Mouse (Mus musculus): ENCODE measurements around the gene Pidd1.
A peak's percentile ranks its signal among the peaks of the same experiment; 100 is the strongest.

Pidd1 gene

DNA sequence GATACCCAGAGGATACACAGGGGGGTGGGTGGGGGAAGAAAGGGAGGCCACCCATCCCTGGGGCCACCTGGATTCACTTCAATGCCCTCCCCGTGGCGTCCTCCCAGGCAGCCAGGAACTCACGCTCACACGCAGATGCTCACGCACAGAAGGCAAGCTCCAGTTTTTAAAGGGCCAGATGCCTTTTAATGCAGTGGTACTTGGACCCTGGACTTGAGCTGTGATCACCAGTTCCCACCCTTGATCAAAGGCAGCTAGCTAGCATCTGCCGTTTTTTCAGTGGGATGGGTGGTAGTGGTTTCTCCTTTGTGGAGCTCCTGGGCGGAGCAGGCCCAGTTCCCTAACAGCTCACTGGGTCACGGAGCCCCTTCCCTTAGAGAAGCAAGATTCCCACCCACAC, 9.4 kb downstream of the Pidd1 start:
- peak; percentile 77 for DNase-seq

DNA sequence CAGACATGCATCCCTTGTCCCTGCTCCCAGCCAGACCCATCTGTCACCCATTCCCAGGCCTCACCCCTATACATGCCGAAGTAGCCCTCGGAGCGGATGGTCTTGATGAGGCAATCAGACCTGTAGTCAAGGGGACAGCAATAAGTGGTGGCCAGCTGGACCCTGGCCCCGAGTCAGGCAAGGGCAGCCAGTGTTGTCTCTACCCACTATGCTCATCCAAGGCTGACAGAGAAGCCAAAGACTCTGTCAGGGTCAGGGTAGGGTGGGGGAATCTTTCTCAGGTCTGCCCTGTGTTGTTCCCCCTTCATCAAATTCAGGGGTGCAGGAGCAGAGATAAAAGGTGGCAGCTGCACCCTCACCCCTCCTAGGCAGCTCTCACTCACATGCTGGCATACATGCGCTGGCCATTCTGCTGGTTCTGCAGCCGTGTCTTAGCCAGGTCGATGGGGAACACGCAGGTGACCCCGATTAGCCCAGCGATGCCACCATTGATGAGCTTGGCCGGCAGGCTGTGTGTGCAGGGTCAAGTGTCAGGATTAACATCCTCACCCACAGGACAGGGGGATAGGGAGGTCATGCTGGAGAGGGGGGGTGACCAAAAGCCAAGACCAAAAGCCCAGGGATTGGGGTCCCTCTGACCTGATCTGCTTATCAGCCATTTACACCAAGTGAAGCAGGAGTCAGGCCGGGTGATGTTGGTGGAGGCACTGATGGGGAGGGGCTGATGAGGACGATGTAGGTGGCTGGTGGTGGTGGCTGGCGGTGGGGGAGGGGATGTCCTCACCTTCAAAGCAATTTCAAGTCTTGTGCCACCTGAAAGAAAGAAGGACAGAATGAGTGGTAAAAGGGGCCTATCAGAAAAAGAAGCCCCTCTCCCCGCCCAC, 10.1 kb downstream of the Pidd1 start:
- DNase-seq: no peak

DNA sequence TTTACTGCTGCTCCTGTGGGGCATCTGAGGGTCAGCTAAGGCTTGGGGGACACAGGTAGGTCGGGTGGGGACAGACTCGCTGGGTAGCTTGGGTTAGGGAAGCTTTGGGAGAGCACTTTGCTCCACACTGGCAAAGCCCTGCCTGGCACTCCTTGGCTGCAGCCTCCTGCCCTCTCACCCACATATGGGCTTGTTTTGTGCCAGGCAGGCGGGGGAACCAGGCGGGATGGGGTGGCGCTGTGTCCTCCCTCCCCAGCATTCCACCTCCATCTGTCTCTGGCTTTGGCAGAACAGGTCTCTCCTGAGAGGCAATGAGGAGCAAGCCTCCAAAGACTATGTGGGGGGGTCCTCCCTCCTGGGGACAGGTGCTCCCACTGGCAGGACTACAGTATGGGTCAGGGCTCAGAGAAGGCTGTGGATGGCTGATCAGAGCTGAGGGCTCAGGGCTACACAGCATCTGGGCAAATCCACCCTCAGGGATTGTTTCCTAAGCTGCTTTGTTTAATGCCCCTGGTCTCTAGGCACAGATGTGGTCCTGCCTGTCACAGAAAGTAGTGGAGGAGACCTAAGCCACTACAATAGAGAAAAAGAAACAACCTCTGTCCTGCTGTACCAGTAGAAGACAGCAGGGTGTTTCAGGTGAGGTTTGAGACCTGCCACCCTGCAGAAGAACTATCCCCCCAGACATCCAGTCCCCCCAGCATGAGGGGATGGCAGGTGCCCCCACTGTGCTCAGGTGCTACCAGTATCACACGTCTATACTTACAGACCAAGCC, 10.9 kb downstream of the Pidd1 start:
- peak; percentile 58 for DNase-seq

- no peak for DNase-seq
These were observed 11.6 kb downstream of the Pidd1 start for GRCm38 (mm10) chr7:141432186-141432611.

- DNase-seq: no peak
These were observed 12.2 kb downstream of the Pidd1 start for GRCm38 (mm10) chr7:141431434-141432185.

GRCm38 (mm10) chr7:141430585-141431240, 13.1 kb downstream of the Pidd1 start:
- no peak for DNase-seq

DNA sequence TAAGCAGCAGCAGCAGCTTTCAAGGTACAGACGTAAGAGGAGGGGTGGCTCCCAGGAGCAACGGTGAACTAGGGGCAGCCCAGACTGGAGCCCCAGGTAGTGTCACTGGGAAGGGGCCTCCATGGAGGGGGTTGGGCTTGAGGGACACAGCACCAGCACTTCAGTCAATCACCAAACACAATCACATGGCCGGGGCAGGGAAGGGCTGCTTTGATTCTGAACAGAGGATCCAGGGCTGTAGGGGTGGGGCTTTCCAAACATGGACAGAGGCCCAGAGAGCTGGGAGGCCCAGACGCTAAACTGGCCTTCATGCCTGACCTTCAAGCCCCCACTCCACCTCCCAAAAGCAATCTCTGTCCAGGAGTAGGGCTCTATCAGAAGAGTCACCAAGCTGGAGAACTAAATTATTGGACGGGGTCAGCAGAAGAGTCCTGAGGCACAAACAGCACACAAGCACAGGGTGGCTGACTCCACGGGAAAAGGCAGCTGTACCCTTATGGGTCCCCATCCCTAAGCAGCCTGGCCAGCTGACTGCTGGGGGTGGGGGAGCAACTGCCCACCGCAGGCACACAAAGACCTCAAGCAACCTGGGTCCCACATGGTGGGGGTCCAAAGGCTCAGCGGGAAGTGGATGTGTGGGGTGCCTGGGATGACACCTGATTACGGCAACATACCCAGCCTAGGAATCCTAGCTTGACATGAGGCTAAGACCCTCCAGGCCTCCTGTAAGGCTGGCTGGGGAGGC, 13.8 kb downstream of the Pidd1 start:
- DNase-seq: no peak

DNA sequence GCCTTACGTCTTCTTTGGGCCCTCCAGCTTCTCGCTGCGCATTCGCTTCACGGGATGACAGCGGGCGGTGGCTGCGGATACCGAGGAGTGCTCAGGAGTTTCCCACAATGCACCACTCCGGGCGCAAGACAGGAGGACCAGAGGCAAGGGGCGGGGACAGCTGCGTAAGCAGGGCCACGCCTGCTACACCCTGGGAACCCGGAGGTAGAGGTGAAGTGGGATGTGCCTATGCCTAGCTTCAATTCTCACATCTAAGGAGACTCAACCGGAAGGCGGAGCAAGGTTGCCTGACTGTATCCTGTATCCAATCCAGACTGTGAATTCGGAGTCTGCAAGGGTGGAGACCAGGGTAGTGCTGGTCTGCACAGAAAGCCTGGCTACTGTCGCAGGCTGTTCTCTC, 14.5 kb downstream of the Pidd1 start, which contains the start of gene Cend1:
Gene Cend1, minus strand, starts transcription at position 182 of the 400 bp plus-strand sequence.
- peak; percentile 78 for DNase-seq

DNA sequence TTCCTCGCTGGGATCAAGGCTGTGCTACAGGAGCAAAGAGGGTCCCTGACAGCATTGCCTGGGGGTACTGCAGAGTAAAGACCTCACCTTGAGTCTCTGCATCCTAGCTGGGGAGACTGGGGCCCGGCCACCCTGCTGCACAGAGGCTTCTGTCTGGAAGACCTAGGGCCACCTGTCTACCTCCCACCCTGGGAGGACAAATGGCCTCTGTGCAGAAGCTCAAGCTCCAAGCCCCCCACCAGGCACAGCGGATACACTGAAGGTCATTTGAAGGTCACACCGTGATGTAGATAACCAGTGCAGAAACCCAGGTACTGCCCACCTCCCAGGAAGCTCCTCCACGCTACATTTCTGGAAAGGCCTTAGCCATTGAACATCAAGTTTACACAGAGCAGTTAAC, 15.1 kb downstream of the Pidd1 start:
- no peak for DNase-seq

- no peak for DNase-seq
These were observed 16.7 kb downstream of the Pidd1 start for GRCm38 (mm10) chr7:141426948-141427730.

GRCm38 (mm10) chr7:141423811-141424210, 20.0 kb downstream of the Pidd1 start:
- no peak for DNase-seq

DNA sequence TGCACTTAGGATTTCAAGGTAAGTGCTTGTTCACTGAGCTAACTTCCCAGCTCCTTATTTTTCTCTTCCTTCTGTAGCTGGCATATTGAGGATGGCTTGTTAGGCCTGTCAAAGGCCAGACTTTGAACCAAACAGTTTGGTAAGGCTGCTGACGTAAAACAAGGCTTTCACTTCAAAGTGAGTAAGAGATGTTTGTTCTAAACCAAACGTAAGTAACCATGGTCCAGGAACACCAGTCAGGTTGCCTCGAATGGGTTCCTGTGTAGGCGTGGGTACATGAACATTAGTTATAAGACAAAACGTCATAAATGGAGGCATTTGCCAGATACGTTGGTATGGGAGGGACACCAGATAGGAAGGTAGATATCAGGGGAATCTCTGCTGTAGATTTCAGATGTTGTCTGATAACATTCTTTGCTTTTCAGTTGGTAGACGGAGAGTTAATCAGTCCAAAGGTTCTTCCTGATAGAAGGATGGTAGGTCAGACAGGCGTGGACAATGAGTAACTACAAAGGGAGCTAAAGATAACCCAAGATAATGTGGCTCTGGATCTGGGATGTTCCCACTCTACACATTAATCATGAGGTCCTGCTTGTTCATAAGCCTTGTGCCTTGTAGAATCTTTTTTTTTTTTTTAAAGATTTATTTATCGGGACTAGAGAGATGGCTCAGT, 23.7 kb downstream of the Pidd1 start:
- DNase-seq: no peak

GRCm38 (mm10) chr7:141418970-141419369, 24.9 kb downstream of the Pidd1 start:
- DNase-seq: no peak

DNA sequence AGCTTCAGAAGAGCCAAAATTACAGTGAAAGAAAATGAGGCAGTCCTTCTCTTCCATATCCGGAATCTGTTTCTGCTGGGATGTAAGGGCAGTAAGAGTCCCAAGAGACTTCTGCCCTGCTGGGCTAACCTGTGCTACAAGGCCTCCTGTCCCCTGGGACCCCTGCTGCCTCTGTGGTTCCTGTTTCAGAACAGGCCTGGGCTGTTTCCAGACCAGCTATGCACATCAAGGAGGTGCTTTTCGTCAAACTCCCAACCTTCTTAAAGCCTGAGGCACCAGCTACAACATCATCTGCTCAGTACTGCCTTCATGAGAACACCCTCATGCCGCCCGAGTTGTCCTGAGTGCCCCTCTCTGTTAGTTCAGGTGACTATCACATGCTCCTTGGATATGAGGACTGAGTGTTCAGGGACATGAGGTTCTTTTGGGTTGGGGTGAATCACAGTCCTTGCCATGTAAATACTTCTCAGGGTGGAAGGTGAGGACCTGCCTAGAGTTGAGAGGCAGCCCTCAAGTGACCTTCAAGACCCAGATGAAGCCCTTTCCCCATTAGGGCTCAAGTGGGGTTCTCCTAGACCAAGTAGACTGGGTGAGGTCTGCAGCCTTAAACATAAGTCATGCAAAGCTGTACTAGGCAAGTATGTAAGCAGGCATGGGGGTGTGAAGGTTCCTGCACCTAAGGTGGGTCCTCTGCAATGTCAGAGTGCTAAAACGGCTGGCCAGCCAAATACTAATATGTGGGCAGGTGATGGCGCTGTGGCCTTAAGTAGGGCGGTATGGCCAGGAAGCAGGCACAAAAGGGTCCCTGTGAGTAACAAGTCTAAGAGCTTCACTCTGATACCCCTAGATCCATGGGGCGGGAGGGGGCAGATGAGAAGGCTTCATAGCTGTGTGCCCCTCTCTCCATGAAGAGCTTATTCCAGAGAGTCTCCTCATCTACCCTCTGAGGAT, 25.8 kb downstream of the Pidd1 start:
- DNase-seq: no peak

DNA sequence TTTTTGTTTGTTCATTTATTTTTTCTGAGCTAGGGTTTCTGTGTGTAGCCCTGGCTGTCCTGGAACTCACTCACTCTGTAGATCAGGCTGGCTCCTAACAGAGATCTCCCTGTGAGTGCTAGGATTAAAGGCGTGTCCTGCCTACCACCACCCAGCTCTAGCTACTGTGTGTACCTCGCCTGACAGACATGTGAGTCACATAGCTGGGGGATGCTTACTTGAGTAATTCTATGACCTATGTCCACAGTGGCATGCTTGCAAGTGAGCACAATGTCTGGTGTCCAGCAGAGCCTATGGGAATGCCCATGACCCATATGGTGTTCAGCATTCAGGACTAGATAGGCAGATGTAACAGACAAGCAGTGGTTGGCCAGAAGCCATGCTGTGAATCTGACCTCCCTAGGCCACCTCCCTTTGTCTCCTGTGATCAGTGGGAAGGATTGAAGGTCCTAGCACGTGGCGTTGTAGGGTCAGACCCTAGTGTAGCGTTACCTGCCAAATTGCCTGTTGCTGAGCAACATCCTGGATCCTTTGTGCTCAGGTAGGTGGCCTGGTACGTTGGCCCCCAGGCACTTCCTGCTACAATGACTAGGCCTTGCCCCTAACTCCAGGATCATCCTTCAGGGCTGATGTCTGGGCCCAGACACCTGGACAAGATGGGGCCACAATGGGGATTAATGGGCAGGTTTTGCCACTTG, 27.5 kb downstream of the Pidd1 start:
- DNase-seq: no peak

- peak; percentile 99 for DNase-seq
These were observed 29.8 kb downstream of the Pidd1 start, which contains the start of gene Gatd1 for GRCm38 (mm10) chr7:141413809-141414584. Gatd1 (minus strand) TSS chr7:141414136.

GRCm38 (mm10) chr7:141413331-141413730, 30.5 kb downstream of the Pidd1 start:
- DNase-seq: no peak

- no peak for DNase-seq
These were observed 32.2 kb downstream of the Pidd1 start for GRCm38 (mm10) chr7:141411667-141412066.

Data from retina, postnatal 1 day (tissue).